ENCODE assay signal across 2 mouse cellular contexts in genomic region chr4:147938148-147939096, GRCm38 (mm10).
TF ChIP-seq lines count a peak whose summit lies in the region.

No protein-coding gene starts in this region.

TF ChIP-seq in CH12.LX, 34 proteins besides CTCF, POLR2A, EP300 and RAD21:
- 0 out of 2 replicates have a peak, but pooled peaks have one; percentile 44 for TF ChIP-seq BHLHE40 (IDR thresholded peaks at IDR 0.05; ENCODE audit: low read depth, low read length)
- no peak for TF ChIP-seq SIN3A (IDR thresholded peaks at IDR 0.05; ENCODE audit: low read length)

TF ChIP-seq in MEL, 35 proteins besides CTCF, POLR2A, EP300 and RAD21:
- TF ChIP-seq CHD1 (IDR thresholded peaks at IDR 0.05; ENCODE audit: low read depth, low read length) (no peak), ETS1 (IDR thresholded peaks at IDR 0.05; ENCODE audit: low read depth, low read length) (no peak), CHD2 (IDR thresholded peaks at IDR 0.05; ENCODE audit: low read length) (no peak), ZMIZ1 (IDR thresholded peaks at IDR 0.05; ENCODE audit: low read depth, low read length) (no peak), TCF12 (IDR thresholded peaks at IDR 0.05; ENCODE audit: low read depth, low read length) (no peak), KAT2A (conservative IDR thresholded peaks at IDR 0.05; ENCODE audit: low read depth, low read length) (no peak), MAX (IDR thresholded peaks at IDR 0.05; ENCODE audit: low read length) (peak; percentile 90), HCFC1 (IDR thresholded peaks at IDR 0.05; ENCODE audit: low read depth, low read length) (peak; percentile 59; the same call in 1 of the 2 replicates), E2F4 (IDR thresholded peaks at IDR 0.05; ENCODE audit: borderline replicate concordance, low read depth, low read length) (no peak), NELFE (IDR thresholded peaks at IDR 0.05; ENCODE audit: low read depth, low read length) (0 out of 2 replicates have a peak, but pooled peaks have one; percentile 20), ZC3H11A (IDR thresholded peaks at IDR 0.05; ENCODE audit: low read depth, low read length) (no peak), MAZ (IDR thresholded peaks at IDR 0.05; ENCODE audit: low read depth, low read length) (0 out of 2 replicates have a peak, but pooled peaks have one; percentile 46), UBTF (IDR thresholded peaks at IDR 0.05; ENCODE audit: borderline replicate concordance, insufficient read depth, low read depth, low read length) (no peak), ZNF384 (IDR thresholded peaks at IDR 0.05; ENCODE audit: low read depth, low read length) (no peak), JUND (IDR thresholded peaks at IDR 0.05; ENCODE audit: low read depth, low read length) (no peak), MEF2A (IDR thresholded peaks at IDR 0.05; ENCODE audit: extremely low read depth, insufficient replicate concordance, low read depth, low read length, poor library complexity, severe bottlenecking) (no peak), POLR2AphosphoS2 (IDR thresholded peaks at IDR 0.05; ENCODE audit: low read length) (no peak), MAFK (IDR thresholded peaks at IDR 0.05; ENCODE audit: borderline replicate concordance, low read depth, low read length) (no peak), ZKSCAN1 (IDR thresholded peaks at IDR 0.05; ENCODE audit: low read depth, low read length) (no peak), GABPA (IDR thresholded peaks at IDR 0.05; ENCODE audit: low read depth, low read length) (no peak), TAL1 (IDR thresholded peaks at IDR 0.05; ENCODE audit: low read length) (no peak), NRF1 (IDR thresholded peaks at IDR 0.05; ENCODE audit: insufficient read depth, low read depth, low read length, poor library complexity, severe bottlenecking) (no peak), TBP (IDR thresholded peaks at IDR 0.05; ENCODE audit: low read depth, low read length) (peak; percentile 58; the same call in 1 of the 2 replicates), USF1 (IDR thresholded peaks at IDR 0.05; ENCODE audit: low read depth, low read length) (no peak), SIN3A (IDR thresholded peaks at IDR 0.05; ENCODE audit: low read length) (peak; percentile 96), MYC (IDR thresholded peaks at IDR 0.05; ENCODE audit: low read depth, low read length) (peak; percentile 82), MYB (IDR thresholded peaks at IDR 0.05; ENCODE audit: low read depth, low read length) (no peak), USF2 (IDR thresholded peaks at IDR 0.05; ENCODE audit: borderline replicate concordance in 1 of 2, insufficient read depth in 1 of 2, low read depth in 1 of 2, low read length in 2 of 2) (no peak), RCOR1 (IDR thresholded peaks at IDR 0.05; ENCODE audit: low read depth, low read length) (no peak), MXI1 (IDR thresholded peaks at IDR 0.05; ENCODE audit: low read depth, low read length) (peak; percentile 90), SMC3 (IDR thresholded peaks at IDR 0.05; ENCODE audit: low read depth, low read length) (no peak), BHLHE40 (IDR thresholded peaks at IDR 0.05; ENCODE audit: borderline replicate concordance, low read depth, low read length) (peak; percentile 79; the same call in 1 of the 2 replicates), POLR2AphosphoS5 (IDR thresholded peaks at IDR 0.05; ENCODE audit: borderline replicate concordance, low read depth, low read length) (no peak), ELF1 (IDR thresholded peaks at IDR 0.05; ENCODE audit: low read depth, low read length) (0 out of 2 replicates have a peak, but pooled peaks have one; percentile 23), GATA1 (IDR thresholded peaks at IDR 0.05; ENCODE audit: low read depth, low read length) (no peak)
TF ChIP-seq in MEL: peak in this region for 10.
